Mouse (Mus musculus) lung, postnatal 0 days (tissue): ENCODE measurements around the gene Metap1d. TPM values are rescaled to one million over a fixed set of nuclear protein-coding genes. Genes with fewer than 3 reads are reported as not detected.

Source experiments
- ATAC-seq: fragments of 200-750 bp; cut with Nextera tagmentation; 2 replicates; pipeline ENCODE4 v1.8.0; 2017; ENCODE audit warnings: moderate library complexity
- DNase-seq: peaks from one replicate; pipeline ENCODE4 v3.0.0-alpha.2; 2016; ENCODE audit warnings: low spot score
- H3K27ac ChIP-seq: fragments of 300-500 bp; sonication (generic); 2 replicates; pipeline ENCODE4 v1.5.1; 2014; ENCODE audit warnings: antibody characterized with exemption, mild to moderate bottlenecking, low read length, mixed read lengths
- H3K27me3 ChIP-seq: fragments of 300-500 bp; sonication (generic); replicated peaks from 2 replicates; pipeline ENCODE4 v1.6.1; 2014; ENCODE audit warnings: low read length, mixed read lengths; ENCODE audit not compliant: insufficient read depth
- H3K36me3 ChIP-seq: fragments of 300-500 bp; sonication (generic); 2 replicates; pipeline ENCODE4 v1.6.1; 2014; ENCODE audit warnings: low read length, mixed read lengths; ENCODE audit not compliant: insufficient read depth
- H3K4me1 ChIP-seq: fragments of 300-500 bp; sonication (generic); 2 replicates; pipeline ENCODE4 v1.6.1; 2014; ENCODE audit warnings: antibody characterized with exemption, low read depth, low read length, mixed read lengths; ENCODE audit not compliant: insufficient read depth
- H3K4me2 ChIP-seq: fragments of 300-500 bp; sonication (generic); replicated peaks from 2 replicates; pipeline ENCODE4 v1.6.1; 2014; ENCODE audit warnings: low read depth, mild to moderate bottlenecking, low read length, moderate library complexity, mixed read lengths
- H3K4me3 ChIP-seq: fragments of 300-500 bp; sonication (generic); 2 replicates; pipeline ENCODE4 v1.5.1; 2014; ENCODE audit warnings: low read depth, low read length
- H3K9ac ChIP-seq: fragments of 300-500 bp; sonication (generic); replicated peaks from 2 replicates; pipeline ENCODE4 v1.6.1; 2014; ENCODE audit warnings: low read depth, mild to moderate bottlenecking
- H3K9me3 ChIP-seq: fragments of 300-500 bp; sonication (generic); 2 replicates; pipeline ENCODE4 v1.6.1; 2016; ENCODE audit warnings: low read length, mixed read lengths
- CTCF ChIP-seq: IDR thresholded peaks from 2 replicates; pipeline ENCODE4 v1.5.1; 2016; ENCODE audit warnings: antibody characterized with exemption, mild to moderate bottlenecking
- EP300 ChIP-seq: IDR thresholded peaks from 2 replicates; pipeline ENCODE4 v1.6.1; 2016; ENCODE audit warnings: antibody characterized with exemption, mild to moderate bottlenecking, control low read depth
- WGBS: fragments of 180-500 bp; shearing (Covaris S2); extraction: QIAGEN DNeasy Blood & Tissue Kit; methylation state at CpG from one replicate; pipeline ENCODE4 v1.1.7; 2014; 5-methylcytosine and 5-hydroxymethylcytosine counted together
- polyA plus RNA-seq: library from polyadenylated mRNA; unstranded; fragments of >200 nt; fragmentation: Nextera tagmentation; extraction: Ambion mirVana; gene quantifications from 2 replicates; pipeline ENCODE4 v1.2.1, GENCODE M21; 2015

The Metap1d gene
- polyA plus RNA-seq, 1 experiment from 2014 or later, result 15.3 TPM

GRCm38 (mm10) chr2:71541418-71542226 lies 88.5 kb downstream of the Metap1d start:
- peak overlapping the region; percentile 25; the same call in 1 of the 2 replicates for H3K4me2 ChIP-seq
- H3K27ac ChIP-seq, result no peak overlapping the region
- TF ChIP-seq EP300, result no peak
- no peak for TF ChIP-seq CTCF
- H3K36me3 ChIP-seq, result no peaks in the 10 kb centered on the region
- H3K4me3 ChIP-seq, result peak overlapping the region; percentile 2
- DNase-seq (peak; percentile 4), ATAC-seq (no peak)
- H3K27me3 ChIP-seq, result peaks cover 94% of the 10 kb centered on the region
- peaks cover 11% of the 10 kb centered on the region for H3K4me1 ChIP-seq
- H3K9me3 ChIP-seq, result no peaks in the 10 kb centered on the region
- H3K9ac ChIP-seq, result no peak overlapping the region
- 3% methylated on average over 36 of the region's 37 CpGs for WGBS

- Histone ChIP-seq H3K36me3 (no peaks in the 10 kb centered on the region), H3K4me2 (no peak overlapping the region; the same call in 1 of the 2 replicates), H3K4me3 (0 out of 2 replicates have a peak overlapping the region, but pooled peaks have one; percentile 14), H3K9me3 (no peaks in the 10 kb centered on the region), H3K27ac (no peak overlapping the region), H3K4me1 (peaks cover 11% of the 10 kb centered on the region), H3K9ac (no peak overlapping the region), H3K27me3 (peaks cover 94% of the 10 kb centered on the region)
- DNase-seq (peak; percentile 4), ATAC-seq (no peak)
- TF ChIP-seq CTCF, result no peak
- no peak for TF ChIP-seq EP300
- 9% methylated on average over 10 of the region's 11 CpGs for WGBS
Measured at GRCm38 (mm10) chr2:71542227-71542815, 89.2 kb downstream of the Metap1d start.

GRCm38 (mm10) chr2:71542816-71543301 lies 89.8 kb downstream of the Metap1d start:
- 0 out of 2 replicates have a peak overlapping the region, but pooled peaks have one; percentile 14 for H3K4me3 ChIP-seq
- ATAC-seq (peak; percentile 90), DNase-seq (peak; percentile 79)
- H3K9ac ChIP-seq, result no peak overlapping the region
- peaks cover 11% of the 10 kb centered on the region for H3K4me1 ChIP-seq
- H3K27ac ChIP-seq, result no peak overlapping the region
- no peak for TF ChIP-seq CTCF
- TF ChIP-seq EP300, result no peak
- peaks cover 90% of the 10 kb centered on the region for H3K27me3 ChIP-seq
- WGBS, result 2% methylated on average over 28 of the region's 30 CpGs
- H3K9me3 ChIP-seq, result no peaks in the 10 kb centered on the region
- no peaks in the 10 kb centered on the region for H3K36me3 ChIP-seq
- H3K4me2 ChIP-seq, result peak overlapping the region; percentile 44

GRCm38 (mm10) chr2:71543531-71543930 lies 90.5 kb downstream of the Metap1d start:
- no peaks in the 10 kb centered on the region for H3K36me3 ChIP-seq
- TF ChIP-seq EP300 (no peak), CTCF (no peak)
- WGBS, result 6% methylated on average over 9 of the region's 9 CpGs
- H3K4me3 ChIP-seq, result no peak overlapping the region
- DNase-seq (no peak), ATAC-seq (no peak)
- no peak overlapping the region for H3K9ac ChIP-seq
- peaks cover 90% of the 10 kb centered on the region for H3K27me3 ChIP-seq
- no peak overlapping the region for H3K4me2 ChIP-seq
- H3K27ac ChIP-seq, result no peak overlapping the region
- peaks cover 11% of the 10 kb centered on the region for H3K4me1 ChIP-seq
- H3K9me3 ChIP-seq, result no peaks in the 10 kb centered on the region

GRCm38 (mm10) chr2:71543948-71544347 lies 90.9 kb downstream of the Metap1d start:
- no peak for TF ChIP-seq EP300
- TF ChIP-seq CTCF, result no peak
- DNase-seq, result no peak
- WGBS, result 4% methylated on average over 20 of the region's 20 CpGs
- H3K27me3 ChIP-seq, result peaks cover 90% of the 10 kb centered on the region
- no peak overlapping the region for H3K4me3 ChIP-seq
- ATAC-seq, result no peak
- no peak overlapping the region for H3K9ac ChIP-seq
- H3K4me1 ChIP-seq, result peaks cover 11% of the 10 kb centered on the region
- H3K4me2 ChIP-seq, result no peak overlapping the region
- no peak overlapping the region for H3K27ac ChIP-seq
- no peaks in the 10 kb centered on the region for H3K9me3 ChIP-seq
- H3K36me3 ChIP-seq, result no peaks in the 10 kb centered on the region
